Comparison of ENCODE assay signal across 24 mouse cellular contexts in genomic region chr12:50804391-50804790, GRCm38 (mm10).
A peak's percentile ranks its signal among the peaks of the same experiment; 100 is the strongest.
DNase-seq lines count a peak whose midpoint lies in the region; ATAC-seq and TF ChIP-seq lines count a peak whose summit lies in the region.
"Had no signal": no experiment of that assay in that cellular context is flagged by ENCODE, and none has a peak within 500 bp of the region (broad histone marks: within the 10 kb centered on the region; RNA-seq: fewer than 3 reads in every experiment).

No protein-coding gene starts in this region.

- DNase-seq in embryonic facial prominence, embryonic 14.5 days (ENCODE audit: low spot score) = peak; percentile 3
- DNase-seq in embryonic facial prominence, embryonic 10.5 days (ENCODE audit: low spot score) = no peak
- DNase-seq in frontal cortex, postnatal 25 days (ENCODE audit: low spot score in 2 of 2) = no peak
- DNase-seq in brain, adult 2 months (ENCODE audit: low read depth, low spot score) = peak; percentile 72
- DNase-seq in forebrain, postnatal 0 days = peak; percentile 77
- DNase-seq in hindbrain, embryonic 11.5 days (ENCODE audit: low spot score) = no peak
- DNase-seq: adrenal gland, adult 8-10 months; adrenal gland, postnatal 36 days; B cell, adult 2 months; cerebellum, adult 2 months; cerebellum, postnatal 10 days; embryo, embryonic 11 days; gastrocnemius, postnatal 14 days; heart, adult 2 months; heart, postnatal 14 days; kidney, adult 18-20 months had no signal

- WGBS in embryonic facial prominence, embryonic 14.5 days = 60% methylated on average over 3 of the region's 3 CpGs
- WGBS in embryonic facial prominence, embryonic 10.5 days = 77% methylated on average over 3 of the region's 3 CpGs
- 34% methylated on average over 3 of the region's 3 CpGs for WGBS in forebrain, postnatal 0 days
- WGBS in hindbrain, embryonic 11.5 days = 79% methylated on average over 3 of the region's 3 CpGs

- H3K9ac ChIP-seq in embryonic facial prominence, embryonic 14.5 days (ENCODE audit: low read depth, low read length) = no peak overlapping the region
- H3K9ac ChIP-seq in forebrain, postnatal 0 days = no peak overlapping the region
- H3K9ac ChIP-seq in hindbrain, embryonic 11.5 days (ENCODE audit: low read depth, low read length) = no peak overlapping the region
- H3K9ac ChIP-seq: embryonic facial prominence, embryonic 12.5 days; heart, embryonic 15.5 days; hindbrain, embryonic 14.5 days; intestine, embryonic 15.5 days had no signal

- H3K27me3 ChIP-seq in embryonic facial prominence, embryonic 14.5 days (replicated peaks; ENCODE audit: control insufficient read depth, insufficient read depth, low read length) = no peaks in the 10 kb centered on the region
- H3K27me3 ChIP-seq in embryonic facial prominence, embryonic 10.5 days (replicated peaks; ENCODE audit: low read depth, poor library complexity, severe bottlenecking) = no peaks in the 10 kb centered on the region
- no peaks in the 10 kb centered on the region for H3K27me3 ChIP-seq in forebrain, postnatal 0 days (ENCODE audit: insufficient read depth, low read length)
- H3K27me3 ChIP-seq in hindbrain, embryonic 11.5 days (ENCODE audit: control insufficient read depth, insufficient read depth, low read length) = no peaks in the 10 kb centered on the region
- H3K27me3 ChIP-seq: embryonic facial prominence, embryonic 12.5 days; heart, embryonic 15.5 days; intestine, embryonic 15.5 days had no signal

- H3K4me1 ChIP-seq in embryonic facial prominence, embryonic 14.5 days (ENCODE audit: control insufficient read depth, insufficient read depth, low read length) = no peaks in the 10 kb centered on the region
- H3K4me1 ChIP-seq in embryonic facial prominence, embryonic 10.5 days = no peaks in the 10 kb centered on the region
- H3K4me1 ChIP-seq in forebrain, postnatal 0 days (ENCODE audit: insufficient read depth) = no peaks in the 10 kb centered on the region
- H3K4me1 ChIP-seq in hindbrain, embryonic 11.5 days (replicated peaks; ENCODE audit: control insufficient read depth, insufficient read depth, low read length) = no peaks in the 10 kb centered on the region
- H3K4me1 ChIP-seq: embryonic facial prominence, embryonic 12.5 days; heart, embryonic 15.5 days; intestine, embryonic 15.5 days had no signal

- no peak overlapping the region for H3K4me3 ChIP-seq in embryonic facial prominence, embryonic 14.5 days (ENCODE audit: low read depth, low read length)
- no peak overlapping the region for H3K4me3 ChIP-seq in embryonic facial prominence, embryonic 10.5 days
- no peak overlapping the region for H3K4me3 ChIP-seq in forebrain, postnatal 0 days (ENCODE audit: low read depth, low read length)
- no peak overlapping the region for H3K4me3 ChIP-seq in hindbrain, embryonic 11.5 days (ENCODE audit: low read depth, low read length)
- H3K4me3 ChIP-seq: embryonic facial prominence, embryonic 12.5 days; heart, adult 2 months; heart, embryonic 15.5 days; intestine, embryonic 15.5 days had no signal

- no peaks in the 10 kb centered on the region for H3K36me3 ChIP-seq in embryonic facial prominence, embryonic 14.5 days (ENCODE audit: control insufficient read depth, insufficient read depth, low read length)
- no peaks in the 10 kb centered on the region for H3K36me3 ChIP-seq in embryonic facial prominence, embryonic 10.5 days (replicated peaks)
- no peaks in the 10 kb centered on the region for H3K36me3 ChIP-seq in forebrain, postnatal 0 days (ENCODE audit: insufficient read depth)
- no peaks in the 10 kb centered on the region for H3K36me3 ChIP-seq in hindbrain, embryonic 11.5 days (ENCODE audit: control insufficient read depth, insufficient read depth, low read length)
- H3K36me3 ChIP-seq: embryonic facial prominence, embryonic 12.5 days; G1E; heart, embryonic 15.5 days; intestine, embryonic 15.5 days had no signal

- H3K27ac ChIP-seq in embryonic facial prominence, embryonic 14.5 days (replicated peaks; ENCODE audit: low read depth, low read length) = no peak overlapping the region
- no peak overlapping the region for H3K27ac ChIP-seq in embryonic facial prominence, embryonic 10.5 days (replicated peaks)
- no peak overlapping the region for H3K27ac ChIP-seq in forebrain, postnatal 0 days (ENCODE audit: low read depth, low read length)
- H3K27ac ChIP-seq in hindbrain, embryonic 11.5 days (ENCODE audit: low read depth, low read length) = no peak overlapping the region
- H3K27ac ChIP-seq: embryonic facial prominence, embryonic 12.5 days; heart, adult 2 months; heart, embryonic 15.5 days; hindbrain, embryonic 14.5 days; intestine, embryonic 15.5 days had no signal

- TF ChIP-seq CTCF in forebrain, postnatal 0 days (IDR thresholded peaks at IDR 0.05; ENCODE audit: low read depth) = no peak

- no peak for ATAC-seq in embryonic facial prominence, embryonic 14.5 days (ENCODE audit: low read depth)
- peak; percentile 95 for ATAC-seq in frontal cortex, adult (ENCODE audit: low TSS enrichment)
- peak; percentile 95 for ATAC-seq in forebrain, postnatal 0 days
- no peak for ATAC-seq in hindbrain, embryonic 11.5 days (ENCODE audit: low FRiP score)
- ATAC-seq: CD4-positive, CD25-positive, alpha-beta regulatory T cell, adult 4 months; intestine, embryonic 15.5 days had no signal

- H3K4me2 ChIP-seq in embryonic facial prominence, embryonic 14.5 days (ENCODE audit: low read depth, low read length) = no peak overlapping the region
- no peak overlapping the region for H3K4me2 ChIP-seq in forebrain, postnatal 0 days (ENCODE audit: low read depth)
- no peak overlapping the region for H3K4me2 ChIP-seq in hindbrain, embryonic 11.5 days (replicated peaks; ENCODE audit: low read depth, low read length)
- H3K4me2 ChIP-seq: embryonic facial prominence, embryonic 12.5 days; heart, embryonic 11.5 days; heart, embryonic 15.5 days; hindbrain, embryonic 14.5 days; intestine, embryonic 15.5 days had no signal

- H3K9me3 ChIP-seq in embryonic facial prominence, embryonic 14.5 days (ENCODE audit: control insufficient read depth, low read length) = no peaks in the 10 kb centered on the region
- H3K9me3 ChIP-seq in embryonic facial prominence, embryonic 10.5 days = no peaks in the 10 kb centered on the region
- no peaks in the 10 kb centered on the region for H3K9me3 ChIP-seq in forebrain, postnatal 0 days (ENCODE audit: low read length)
- no peaks in the 10 kb centered on the region for H3K9me3 ChIP-seq in hindbrain, embryonic 11.5 days (ENCODE audit: control insufficient read depth, low read length)
- H3K9me3 ChIP-seq: embryonic facial prominence, embryonic 12.5 days; heart, embryonic 15.5 days; intestine, embryonic 15.5 days had no signal

Comparison
In these comparisons a context has a peak if more than half of its experiments do, and no peak if none do; other contexts are left out.
1. DNase-seq: peak in embryonic facial prominence, embryonic 14.5 days (single experiment), brain, adult 2 months (single experiment) and forebrain, postnatal 0 days (single experiment); none in embryonic facial prominence, embryonic 10.5 days (single experiment), frontal cortex, postnatal 25 days (0 of 2) and hindbrain, embryonic 11.5 days (single experiment).
2. ATAC-seq: peak in frontal cortex, adult (single experiment) and forebrain, postnatal 0 days (single experiment); none in embryonic facial prominence, embryonic 14.5 days (single experiment) and hindbrain, embryonic 11.5 days (single experiment).